ENCODE assay signal across 8 mouse cellular contexts in the genomic region with DNA sequence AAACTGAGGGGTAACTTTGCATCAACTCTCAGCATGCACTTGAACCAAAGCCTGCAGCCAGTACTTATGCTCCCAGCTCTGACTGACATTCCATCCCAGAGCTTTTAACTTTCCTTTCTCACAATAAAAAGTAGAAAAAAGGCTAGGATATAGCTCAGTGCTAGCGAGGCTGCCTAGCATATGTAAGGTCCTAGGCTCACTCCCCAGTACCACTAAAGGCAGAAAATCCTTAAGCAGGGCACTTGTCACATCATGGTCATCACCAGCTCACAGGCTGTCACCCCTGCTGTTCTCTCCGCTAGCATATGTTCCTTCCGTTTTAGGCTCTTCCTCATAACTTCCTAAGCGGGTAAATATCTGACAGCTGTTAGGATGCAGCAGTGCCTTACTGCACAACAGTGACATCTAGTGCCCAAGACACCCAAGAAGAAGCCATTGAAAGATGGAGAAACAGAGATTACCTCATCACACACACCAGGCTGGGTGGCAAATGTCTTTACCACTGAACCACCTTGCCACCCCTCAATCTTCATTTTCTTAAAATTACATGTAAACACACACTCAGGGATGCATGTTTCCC. TPM values are rescaled to one million over a fixed set of nuclear protein-coding genes. Genes with fewer than 3 reads are reported as not detected.
DNase-seq lines count a peak whose midpoint lies in the region; TF ChIP-seq lines count a peak whose summit lies in the region.

No protein-coding gene starts in this region.

- peak; percentile 72 to 76 for DNase-seq in cerebellum, postnatal 14 days
- DNase-seq in cerebellum, adult 8-10 months: no peak
- peak; percentile 24 for DNase-seq in thymus, postnatal 14 days
- no peak for DNase-seq in thymus, postnatal 4 days
- peak; percentile 35 to 38 for DNase-seq in heart, adult 9 months (ENCODE audit: low spot score in 2 of 2)
- DNase-seq in layer of hippocampus, adult 18-20 months (ENCODE audit: low spot score in 2 of 2): peak; percentile 64 to 84
- peak; percentile 34 for DNase-seq in midbrain, embryonic 10.5 days (ENCODE audit: low spot score)

- peaks cover 98% of the 10 kb centered on the region for H3K36me3 ChIP-seq in midbrain, embryonic 10.5 days
- peaks cover 57% of the 10 kb centered on the region for H3K36me3 ChIP-seq in small intestine, adult 2 months (ENCODE audit: control insufficient read depth, insufficient read depth, low read length)

- H3K9me3 ChIP-seq in midbrain, embryonic 10.5 days (replicated peaks): no peaks in the 10 kb centered on the region

- H3K27ac ChIP-seq in midbrain, embryonic 10.5 days (replicated peaks): no peak overlapping the region
- H3K27ac ChIP-seq in small intestine, adult 2 months (ENCODE audit: insufficient read depth, low read depth, low read length): no peak overlapping the region

- WGBS in midbrain, embryonic 10.5 days: 63% methylated on average over 4 of the region's 4 CpGs
- 43% methylated on average over 4 of the region's 4 CpGs for WGBS in small intestine, adult 2 months

- TF ChIP-seq CTCF in small intestine, adult 2 months (IDR thresholded peaks at IDR 0.05; ENCODE audit: extremely low read depth, insufficient read length, insufficient replicate concordance, low read depth, low read length): peak; percentile 11; the same call in 1 of the 2 replicates

- H3K4me3 ChIP-seq in midbrain, embryonic 10.5 days: no peak overlapping the region
- no peak overlapping the region for H3K4me3 ChIP-seq in small intestine, adult 2 months (ENCODE audit: low read depth, low read length)

- no peaks in the 10 kb centered on the region for H3K27me3 ChIP-seq in midbrain, embryonic 10.5 days (ENCODE audit: low read depth, poor library complexity, severe bottlenecking)
- H3K27me3 ChIP-seq in small intestine, adult 2 months (ENCODE audit: control insufficient read depth, insufficient read depth, low read length): no peaks in the 10 kb centered on the region

- H3K4me1 ChIP-seq in midbrain, embryonic 10.5 days: no peaks in the 10 kb centered on the region
- H3K4me1 ChIP-seq in small intestine, adult 2 months (ENCODE audit: control insufficient read depth, insufficient read depth, insufficient read length, low read length): no peaks in the 10 kb centered on the region

- TF ChIP-seq POLR2A in small intestine, adult 2 months (IDR thresholded peaks at IDR 0.05; ENCODE audit: low read depth, low read length): no peak

RNA-seq across cellular contexts. Expression of a gene that starts 17.4 kb away (rescaled TPM):
- 10 to 100 TPM; 25.1 to 26.4 TPM for total RNA-seq in layer of hippocampus, adult 18-20 months (2021)
- polyA plus RNA-seq in midbrain, embryonic 10.5 days (2016; fragmentation: Nextera tagmentation; extraction: Ambion mirVana): 45.2 and 49.5 TPM in 2 replicates
- 1.9 and 3.5 TPM in 2 replicates for polyA plus RNA-seq in small intestine, adult 2 months (2012; rRNA removed)

RNA-seq across cellular contexts. Expression of a gene that starts 17.5 kb away (rescaled TPM):
- total RNA-seq in layer of hippocampus, adult 18-20 months (2021): 10 to 100 TPM; 37.7 to 46.2 TPM
- polyA plus RNA-seq in midbrain, embryonic 10.5 days (2016; fragmentation: Nextera tagmentation; extraction: Ambion mirVana): 91.8 and 98.8 TPM in 2 replicates
- polyA plus RNA-seq in small intestine, adult 2 months (2012; rRNA removed): 9.1 and 24.2 TPM in 2 replicates

RNA-seq across cellular contexts. Expression of a gene that starts 51.5 kb away (rescaled TPM):
- 10 to 100 TPM; 41.9 to 48.2 TPM for total RNA-seq in layer of hippocampus, adult 18-20 months (2021)
- 13.6 and 17.6 TPM in 2 replicates for polyA plus RNA-seq in midbrain, embryonic 10.5 days (2016; fragmentation: Nextera tagmentation; extraction: Ambion mirVana)
- 25.7 and 108 TPM in 2 replicates for polyA plus RNA-seq in small intestine, adult 2 months (2012; rRNA removed)

Comparison
In these comparisons a context has a peak if more than half of its experiments do, and no peak if none do; other contexts are left out.
1. DNase-seq: peak in cerebellum, postnatal 14 days (2 of 2), thymus, postnatal 14 days (single experiment), heart, adult 9 months (2 of 2), layer of hippocampus, adult 18-20 months (2 of 2) and midbrain, embryonic 10.5 days (single experiment); none in cerebellum, adult 8-10 months (single experiment) and thymus, postnatal 4 days (single experiment).
2. RNA of a gene that starts 17.4 kb away (polyA plus RNA-seq): 45.2 to 49.5 TPM in midbrain, embryonic 10.5 days; 1.9 to 3.5 TPM in small intestine, adult 2 months; every median in the first group is over 10 times any median in the second.